Comparison of ENCODE assay signal across 7 mouse cellular contexts in the genomic region with DNA sequence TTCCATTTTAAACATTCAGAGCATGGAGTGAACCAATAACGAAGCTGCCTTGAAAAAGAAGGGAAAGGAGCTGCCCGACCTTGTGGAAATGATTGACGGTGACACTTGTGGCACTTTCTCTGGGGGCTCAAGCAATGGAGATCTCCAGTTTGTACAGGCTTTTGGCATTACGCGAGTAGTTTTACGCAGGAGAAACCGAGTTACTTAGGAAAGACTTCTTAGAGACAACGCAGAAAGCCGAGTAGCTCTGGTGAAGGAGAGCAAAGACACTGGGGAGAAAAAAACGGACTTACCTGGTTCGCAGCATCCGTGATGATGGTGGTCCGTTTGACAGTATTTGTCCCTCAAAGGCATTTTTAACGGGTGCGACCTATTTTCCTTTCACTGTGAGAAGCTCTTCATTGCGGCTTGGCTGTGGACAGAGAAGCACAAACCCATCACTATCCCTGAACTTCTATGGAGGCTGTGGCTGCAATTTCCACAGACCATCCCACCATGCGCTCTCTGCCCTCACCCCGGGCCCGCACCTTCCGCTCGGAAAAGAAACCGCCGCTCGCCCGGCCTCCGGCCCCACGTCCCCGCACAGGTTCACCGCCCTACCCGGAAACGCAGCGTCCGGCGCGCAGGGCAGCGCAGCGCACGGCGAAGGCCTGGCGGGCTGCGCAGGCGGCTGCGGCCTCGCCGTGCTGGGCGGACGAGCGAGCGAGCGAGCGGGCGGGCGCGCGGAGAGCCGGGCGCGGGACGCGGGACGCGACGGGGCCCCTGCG.
A peak's percentile ranks its signal among the peaks of the same experiment; 100 is the strongest.
DNase-seq lines count a peak whose midpoint lies in the region; ATAC-seq and TF ChIP-seq lines count a peak whose summit lies in the region.

No protein-coding gene starts in this region.

- DNase-seq in MN1 (ENCODE audit: low spot score) = peak; percentile 61
- peak; percentile 14 to 17 for DNase-seq in adrenal gland, postnatal 4 days (ENCODE audit: low spot score in 2 of 2)
- peak; percentile 23 for DNase-seq in embryonic facial prominence, embryonic 14.5 days (ENCODE audit: low spot score)
- peak; percentile 5 for DNase-seq in left cerebral cortex, postnatal 4 days
- peak; percentile 57 for DNase-seq in midbrain, embryonic 10.5 days (ENCODE audit: low spot score)
- DNase-seq in spleen, adult 2 months (ENCODE audit: low read depth in 1 of 2, low spot score in 2 of 2) = peak; percentile 3 to 29

- peaks cover 5% of the 10 kb centered on the region; the same call in 1 of the 2 replicates for H3K4me1 ChIP-seq in embryonic facial prominence, embryonic 14.5 days (ENCODE audit: control insufficient read depth, insufficient read depth, low read length)
- H3K4me1 ChIP-seq in midbrain, embryonic 10.5 days = peaks cover 13% of the 10 kb centered on the region
- H3K4me1 ChIP-seq in spleen, adult 2 months (ENCODE audit: control insufficient read depth, insufficient read depth, insufficient read length) = no peaks in the 10 kb centered on the region; the same call in 1 of the 2 replicates

- intact Hi-C loops in left cerebral cortex, postnatal 4 days (cut with DNase I) = loop anchor here (10.0 kb wide), 1 partner anchor 134 kb away; a partner anchor contains a TSS

- H3K9ac ChIP-seq in embryonic facial prominence, embryonic 14.5 days (ENCODE audit: low read depth, low read length) = peak overlapping the region; percentile 80

- TF ChIP-seq CTCF in spleen, adult 2 months (IDR thresholded peaks at IDR 0.05; ENCODE audit: extremely low read depth, insufficient read depth, insufficient read length, insufficient replicate concordance) = no peak

- TF ChIP-seq POLR2A in spleen, adult 2 months (IDR thresholded peaks at IDR 0.05; ENCODE audit: low read depth, low read length) = no peak

- WGBS in embryonic facial prominence, embryonic 14.5 days = 1% methylated on average over 38 of the region's 64 CpGs
- WGBS in midbrain, embryonic 10.5 days = under 1% methylated on average over 64 of the region's 64 CpGs
- 8% methylated on average over 64 of the region's 64 CpGs for WGBS in spleen, adult 2 months

- H3K4me3 ChIP-seq in embryonic facial prominence, embryonic 14.5 days (ENCODE audit: low read depth, low read length) = peak overlapping the region; percentile 88
- H3K4me3 ChIP-seq in midbrain, embryonic 10.5 days = peak overlapping the region; percentile 82
- H3K4me3 ChIP-seq in spleen, adult 2 months (ENCODE audit: extremely low read depth, insufficient read depth, insufficient read length) = peak overlapping the region; percentile 97

- peak overlapping the region; percentile 80; the same call in 1 of the 2 replicates for H3K27ac ChIP-seq in embryonic facial prominence, embryonic 14.5 days (replicated peaks; ENCODE audit: low read depth, low read length)
- peak overlapping the region; percentile 90 for H3K27ac ChIP-seq in midbrain, embryonic 10.5 days (replicated peaks)
- peak overlapping the region; percentile 95 for H3K27ac ChIP-seq in spleen, adult 2 months (ENCODE audit: insufficient read depth, low read length)

- H3K27me3 ChIP-seq in embryonic facial prominence, embryonic 14.5 days (replicated peaks; ENCODE audit: control insufficient read depth, insufficient read depth, low read length) = no peaks in the 10 kb centered on the region
- H3K27me3 ChIP-seq in midbrain, embryonic 10.5 days (ENCODE audit: low read depth, poor library complexity, severe bottlenecking) = peaks cover 9% of the 10 kb centered on the region
- H3K27me3 ChIP-seq in spleen, adult 2 months (ENCODE audit: control insufficient read depth, insufficient read depth, low read length) = no peaks in the 10 kb centered on the region

- H3K9me3 ChIP-seq in embryonic facial prominence, embryonic 14.5 days (ENCODE audit: control insufficient read depth, low read length) = no peaks in the 10 kb centered on the region
- H3K9me3 ChIP-seq in midbrain, embryonic 10.5 days (replicated peaks) = no peaks in the 10 kb centered on the region

- peak overlapping the region; percentile 91 for H3K4me2 ChIP-seq in embryonic facial prominence, embryonic 14.5 days (ENCODE audit: low read depth, low read length)

- ATAC-seq in embryonic facial prominence, embryonic 14.5 days (ENCODE audit: low read depth) = peak; percentile 17
- ATAC-seq in hematopoietic stem cell, adult 5-6 weeks (replicated peaks in 1 of 2; ENCODE audit: insufficient read depth in 1 of 2, low FRiP score in 2 of 2, low TSS enrichment in 1 of 2, low read depth in 1 of 2, poor library complexity in 2 of 2, severe bottlenecking in 2 of 2) = peak; percentile 34 to 54; a peak in 3 of 4 replicates

- peaks cover 28% of the 10 kb centered on the region; the same call in 1 of the 2 replicates for H3K36me3 ChIP-seq in embryonic facial prominence, embryonic 14.5 days (ENCODE audit: control insufficient read depth, insufficient read depth, low read length)
- peaks cover 27% of the 10 kb centered on the region for H3K36me3 ChIP-seq in midbrain, embryonic 10.5 days
- peaks cover 13% of the 10 kb centered on the region for H3K36me3 ChIP-seq in spleen, adult 2 months (ENCODE audit: control insufficient read depth, insufficient read depth, low read length)

Comparison
In these comparisons a context has a peak if more than half of its experiments do, and no peak if none do; other contexts are left out.
1. Peak in every context shown above with its lines: DNase-seq, ATAC-seq, H3K4me3 ChIP-seq and H3K27ac ChIP-seq.
2. DNase-seq: peak in every context shown above with its lines; median percentile 61 in MN1; 57 in midbrain, embryonic 10.5 days; 23 in embryonic facial prominence, embryonic 14.5 days; 16 in spleen, adult 2 months; 16 in adrenal gland, postnatal 4 days; 5 in left cerebral cortex, postnatal 4 days.